Comparison of ENCODE assay signal across 12 mouse cellular contexts in the genomic region with DNA sequence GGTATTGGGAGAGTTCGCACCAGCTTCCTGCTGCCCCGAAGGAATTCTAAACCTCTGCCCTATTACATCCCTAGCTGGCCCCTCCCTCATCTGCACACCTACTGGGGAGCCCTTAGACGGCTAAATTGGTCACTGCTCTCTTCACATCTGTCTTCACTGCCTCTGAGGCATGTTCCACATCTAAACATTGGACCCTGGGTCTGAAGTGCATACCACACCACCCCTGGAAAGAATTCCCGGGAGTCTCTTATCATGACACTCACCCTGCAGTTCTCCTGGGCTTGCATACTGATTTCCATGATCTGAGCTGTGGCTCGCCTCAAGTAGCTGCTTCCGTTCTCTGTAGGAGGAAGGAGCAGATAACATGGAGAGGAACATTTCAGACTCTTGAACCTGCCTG. TPM values are rescaled to one million over a fixed set of nuclear protein-coding genes. Genes with fewer than 3 reads are reported as not detected.
DNase-seq lines count a peak whose midpoint lies in the region; ATAC-seq and TF ChIP-seq lines count a peak whose summit lies in the region.
"Had no signal": no experiment of that assay in that cellular context is flagged by ENCODE, and none has a peak within 500 bp of the region (broad histone marks: within the 10 kb centered on the region; RNA-seq: fewer than 3 reads in every experiment).

No protein-coding gene starts in this region.

- no peak for DNase-seq in heart, adult 8-10 months (ENCODE audit: low spot score)
- peak; percentile 43 for DNase-seq in lung, embryonic 14.5 days
- DNase-seq in lung, adult 2 months, result no peak
- peak; percentile 68 for DNase-seq in ZHBTc4 (ENCODE audit: low read depth, low spot score)
- no peak for DNase-seq in right cerebral cortex, postnatal 14 days
- no peak for DNase-seq in cerebellum, postnatal 14 days
- DNase-seq: layer of hippocampus, postnatal 36 days had no signal

- TF ChIP-seq POLR2A in lung, adult 2 months (IDR thresholded peaks at IDR 0.05; ENCODE audit: borderline replicate concordance, extremely low read depth, low read depth, low read length), result no peak

- no peaks in the 10 kb centered on the region for H3K27me3 ChIP-seq in heart, embryonic 12.5 days (replicated peaks)
- no peaks in the 10 kb centered on the region for H3K27me3 ChIP-seq in lung, embryonic 14.5 days (ENCODE audit: insufficient read depth, low read length)
- H3K27me3 ChIP-seq in liver, embryonic 12.5 days (replicated peaks), result no peaks in the 10 kb centered on the region
- H3K27me3 ChIP-seq: embryonic facial prominence, embryonic 13.5 days had no signal

- peaks cover 33% of the 10 kb centered on the region for H3K4me1 ChIP-seq in heart, embryonic 12.5 days (replicated peaks)
- 0 out of 2 replicates have a peak, but pooled peaks cover 4% of the 10 kb centered on the region for H3K4me1 ChIP-seq in lung, embryonic 14.5 days (ENCODE audit: insufficient read depth)
- H3K4me1 ChIP-seq in lung, adult 2 months (ENCODE audit: control insufficient read depth, insufficient read depth, low read length), result no peaks in the 10 kb centered on the region; the same call in 1 of the 2 replicates
- peaks cover 15% of the 10 kb centered on the region for H3K4me1 ChIP-seq in liver, embryonic 12.5 days

- peak; percentile 65 for ATAC-seq in heart, embryonic 12.5 days (ENCODE audit: insufficient number of reproducible peaks, low FRiP score)
- ATAC-seq in lung, embryonic 14.5 days (ENCODE audit: insufficient read depth), result peak; percentile 68
- no peak for ATAC-seq in liver, embryonic 12.5 days

- H3K9ac ChIP-seq in heart, embryonic 12.5 days, result no peak overlapping the region
- no peak overlapping the region for H3K9ac ChIP-seq in lung, embryonic 14.5 days
- H3K9ac ChIP-seq in liver, embryonic 12.5 days, result no peak overlapping the region
- H3K9ac ChIP-seq: embryonic facial prominence, embryonic 13.5 days had no signal

- TF ChIP-seq CTCF in lung, embryonic 14.5 days (IDR thresholded peaks at IDR 0.05; ENCODE audit: low read depth), result no peak
- TF ChIP-seq CTCF in lung, adult 2 months (IDR thresholded peaks at IDR 0.05; ENCODE audit: insufficient read depth, low read length), result no peak

- peak overlapping the region; percentile 83 for H3K27ac ChIP-seq in heart, embryonic 12.5 days (ENCODE audit: poor library complexity, severe bottlenecking)
- peak overlapping the region; percentile 44; the same call in 1 of the 2 replicates for H3K27ac ChIP-seq in lung, embryonic 14.5 days (ENCODE audit: low read depth)
- H3K27ac ChIP-seq in liver, embryonic 12.5 days, result no peak overlapping the region
- H3K27ac ChIP-seq: embryonic facial prominence, embryonic 13.5 days; hindbrain, postnatal 0 days had no signal

- 7% methylated on average over 6 of the region's 6 CpGs for WGBS in heart, embryonic 12.5 days
- WGBS in lung, embryonic 14.5 days, result 13% methylated on average over 6 of the region's 6 CpGs
- 18% methylated on average over 6 of the region's 6 CpGs for WGBS in lung, adult 2 months
- WGBS in liver, embryonic 12.5 days (ENCODE audit: insufficient replicate concordance), result 5% methylated on average over 6 of the region's 6 CpGs

- H3K36me3 ChIP-seq in heart, embryonic 12.5 days, result no peaks in the 10 kb centered on the region
- no peaks in the 10 kb centered on the region for H3K36me3 ChIP-seq in lung, embryonic 14.5 days (ENCODE audit: insufficient read depth)
- H3K36me3 ChIP-seq in liver, embryonic 12.5 days, result no peaks in the 10 kb centered on the region
- H3K36me3 ChIP-seq: embryonic facial prominence, embryonic 13.5 days had no signal

- H3K4me2 ChIP-seq in heart, embryonic 12.5 days, result peak overlapping the region; percentile 48
- peak overlapping the region; percentile 29; the same call in 1 of the 2 replicates for H3K4me2 ChIP-seq in lung, embryonic 14.5 days
- H3K4me2 ChIP-seq in liver, embryonic 12.5 days, result peak overlapping the region; percentile 36
- H3K4me2 ChIP-seq: embryonic facial prominence, embryonic 13.5 days had no signal

- H3K4me3 ChIP-seq in heart, embryonic 12.5 days, result 0 out of 2 replicates have a peak overlapping the region, but pooled peaks have one; percentile 1
- no peak overlapping the region for H3K4me3 ChIP-seq in lung, embryonic 14.5 days (ENCODE audit: low read depth, low read length)
- no peak overlapping the region for H3K4me3 ChIP-seq in lung, adult 2 months (replicated peaks; ENCODE audit: extremely low read depth, low read depth, low read length)
- H3K4me3 ChIP-seq in liver, embryonic 12.5 days, result no peak overlapping the region
- H3K4me3 ChIP-seq: embryonic facial prominence, embryonic 13.5 days had no signal

- H3K9me3 ChIP-seq in heart, embryonic 12.5 days (replicated peaks), result no peaks in the 10 kb centered on the region
- H3K9me3 ChIP-seq in lung, embryonic 14.5 days (ENCODE audit: low read depth, low read length), result no peaks in the 10 kb centered on the region
- no peaks in the 10 kb centered on the region for H3K9me3 ChIP-seq in liver, embryonic 12.5 days (replicated peaks)
- H3K9me3 ChIP-seq: embryonic facial prominence, embryonic 13.5 days had no signal

RNA-seq across cellular contexts. Expression of a gene that starts 9.2 kb away (rescaled TPM):
- 3.4 and 4.4 TPM in 2 replicates for polyA plus RNA-seq in heart, embryonic 12.5 days (2016; fragmentation: Nextera tagmentation; extraction: Ambion mirVana)
- 1 to 10 TPM; 2.3 to 4.3 (median 3.9) TPM for total RNA-seq in heart, adult 8-10 months (2022)
- 4.7 and 5.4 TPM in 2 replicates for polyA plus RNA-seq in lung, embryonic 14.5 days (2014; fragmentation: Nextera tagmentation; extraction: Ambion mirVana)
- 10.8 and 14.4 TPM in 2 replicates for polyA plus RNA-seq in lung, adult 2 months (2012; rRNA removed)
- 9.5 and 11.1 TPM in 2 replicates for polyA plus RNA-seq in liver, embryonic 12.5 days (2016; fragmentation: Nextera tagmentation; extraction: Ambion mirVana)

RNA-seq across cellular contexts. Expression of a gene that starts 24.5 kb away (rescaled TPM):
- 245 and 249 TPM in 2 replicates for polyA plus RNA-seq in heart, embryonic 12.5 days (2016; fragmentation: Nextera tagmentation; extraction: Ambion mirVana)
- 10 to 100 TPM; 21.9 to 27.8 (median 25.9) TPM for total RNA-seq in heart, adult 8-10 months (2022)
- polyA plus RNA-seq in lung, embryonic 14.5 days (2014; fragmentation: Nextera tagmentation; extraction: Ambion mirVana), result 253 and 271 TPM in 2 replicates
- polyA plus RNA-seq in lung, adult 2 months (2012; rRNA removed), result 90.4 and 99.5 TPM in 2 replicates
- 188 and 197 TPM in 2 replicates for polyA plus RNA-seq in liver, embryonic 12.5 days (2016; fragmentation: Nextera tagmentation; extraction: Ambion mirVana)

RNA-seq across cellular contexts. Expression of a gene that starts 24.7 kb away (rescaled TPM):
- polyA plus RNA-seq in heart, embryonic 12.5 days (2016; fragmentation: Nextera tagmentation; extraction: Ambion mirVana), result 66.1 and 73.5 TPM in 2 replicates
- 10 to 100 TPM; 30.2 to 37.8 (median 35.0) TPM for total RNA-seq in heart, adult 8-10 months (2022)
- 46.7 and 54.5 TPM in 2 replicates for polyA plus RNA-seq in lung, embryonic 14.5 days (2014; fragmentation: Nextera tagmentation; extraction: Ambion mirVana)
- 26.5 and 35.7 TPM in 2 replicates for polyA plus RNA-seq in lung, adult 2 months (2012; rRNA removed)
- 12.5 and 15.6 TPM in 2 replicates for polyA plus RNA-seq in liver, embryonic 12.5 days (2016; fragmentation: Nextera tagmentation; extraction: Ambion mirVana)

RNA-seq across cellular contexts. Expression of a gene that starts 40.5 kb away (rescaled TPM):
- not detected in 2 replicates for polyA plus RNA-seq in heart, embryonic 12.5 days (2016; fragmentation: Nextera tagmentation; extraction: Ambion mirVana)
- not detected for total RNA-seq in heart, adult 8-10 months (2022)
- polyA plus RNA-seq in lung, embryonic 14.5 days (2014; fragmentation: Nextera tagmentation; extraction: Ambion mirVana), result 0.16 TPM in 1 of 2 replicates, not detected in the other
- polyA plus RNA-seq in lung, adult 2 months (2012; rRNA removed), result 0.16 and 0.46 TPM in 2 replicates
- polyA plus RNA-seq in liver, embryonic 12.5 days (2016; fragmentation: Nextera tagmentation; extraction: Ambion mirVana), result not detected in 2 replicates
- total RNA-seq: adrenal gland, adult 2 months; hindbrain, postnatal 0 days; layer of hippocampus, postnatal 36 days had no signal
- polyA plus RNA-seq: adrenal gland, adult 2 months; embryonic facial prominence, embryonic 13.5 days; hindbrain, postnatal 0 days had no signal

Comparison
In these comparisons a context has a peak if more than half of its experiments do, and no peak if none do; other contexts are left out.
1. DNase-seq: peak in lung, embryonic 14.5 days (single experiment) and ZHBTc4 (single experiment); none in heart, adult 8-10 months (single experiment), lung, adult 2 months (single experiment), right cerebral cortex, postnatal 14 days (single experiment) and cerebellum, postnatal 14 days (0 of 2).
2. Peak in every context shown above with its lines, with median percentiles within 50 percentile points of each other: H3K4me2 ChIP-seq.